Mouse (Mus musculus) ES-E14 (cell line): ENCODE measurements around the gene Pafah2.

Experiments
- CHD2 ChIP-seq: IDR thresholded peaks from 2 replicates; pipeline ENCODE4 v1.6.1; 2014; ENCODE audit warnings: mild to moderate bottlenecking, low read depth, low read length, inconsistent platforms
- MAFK ChIP-seq: IDR thresholded peaks from 2 replicates; pipeline ENCODE4 v1.6.1; 2014; ENCODE audit warnings: mild to moderate bottlenecking, low read depth, low read length, inconsistent platforms; ENCODE audit not compliant: insufficient read depth
- ZNF384 ChIP-seq: IDR thresholded peaks from 2 replicates; pipeline ENCODE4 v1.6.1; 2012; ENCODE audit warnings: low read depth, low read length, inconsistent platforms

DNA sequence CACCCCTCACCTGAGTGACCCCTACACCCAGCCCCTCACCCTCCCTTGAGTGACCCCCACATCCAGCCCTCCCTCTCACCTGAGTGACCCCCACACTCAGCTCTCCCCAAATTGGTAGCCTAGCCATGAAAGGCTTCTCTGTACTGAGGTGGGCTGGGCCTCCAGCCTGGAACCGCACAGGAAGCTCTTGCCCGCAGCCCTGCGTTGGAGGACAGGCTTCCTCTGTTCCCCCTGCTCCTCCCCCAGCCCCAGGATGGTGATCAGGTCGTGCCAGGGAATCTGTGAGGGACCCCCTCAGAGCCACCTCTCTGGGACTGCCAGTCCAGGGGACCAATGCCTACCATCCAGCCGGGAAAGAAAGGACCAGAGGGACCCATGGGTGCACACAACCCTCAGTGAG, 30.8 kb upstream of the Pafah2 start:
- TF ChIP-seq ZNF384 (no peak), CHD2 (no peak), MAFK (no peak)
